Mouse (Mus musculus) cerebellum, postnatal 36 days (tissue): Measurements from ENCODE around the gene March1.

ENCODE experiments used
- DNase-seq, 2 experiments: peaks; one replicate each; pipeline ENCODE4 v3.0.0; 2021 to 2022; ENCODE audit warnings: mixed read lengths in 2 of 2

The March1 gene

DNA sequence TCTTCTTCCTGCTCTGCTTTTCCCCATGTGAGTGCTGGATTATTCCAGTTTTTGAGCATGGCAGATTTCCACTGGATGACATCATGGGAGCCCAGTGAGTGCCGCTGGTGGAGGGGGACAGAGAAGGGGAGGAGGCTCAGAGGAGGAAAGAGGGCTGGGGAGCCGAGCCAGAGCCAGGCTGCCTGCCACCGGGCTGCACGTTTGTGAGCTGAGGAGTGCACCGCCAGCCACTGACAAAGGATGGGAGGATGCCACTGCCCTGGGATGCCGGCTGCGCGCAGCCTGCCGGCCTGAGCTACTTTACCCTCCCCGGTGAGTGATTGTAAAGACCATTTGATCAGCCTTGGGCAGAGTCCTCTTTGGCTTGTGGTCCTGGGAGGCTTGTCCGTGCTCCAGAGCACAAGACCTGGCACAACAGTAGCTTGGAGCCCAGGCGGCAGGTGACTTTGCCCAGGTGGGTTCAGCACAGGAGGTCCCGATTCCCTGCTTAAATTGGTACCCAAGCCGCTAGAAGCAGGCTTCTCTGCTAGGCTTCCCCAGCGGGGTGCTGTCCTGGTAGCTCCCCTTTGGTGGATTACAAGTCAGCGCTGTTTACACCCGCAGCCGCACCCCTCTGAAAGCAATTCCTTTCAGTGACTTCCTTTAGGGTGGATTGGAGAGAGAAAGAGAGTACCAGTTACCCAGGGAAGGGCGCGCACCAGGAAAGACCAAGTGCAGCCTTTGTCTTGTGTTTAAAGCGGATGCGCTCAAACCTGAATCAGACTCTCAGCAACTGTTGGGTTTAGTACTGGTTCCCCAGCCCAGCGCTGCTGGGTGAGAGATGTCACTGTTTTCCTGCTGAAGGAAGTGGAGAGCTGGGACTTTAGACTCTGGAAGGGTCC is at the start of gene March1:
Gene March1, plus strand, starts transcription at position 30 of the 881 bp plus-strand sequence.
- peak; percentile 52 to 55 for DNase-seq

DNA sequence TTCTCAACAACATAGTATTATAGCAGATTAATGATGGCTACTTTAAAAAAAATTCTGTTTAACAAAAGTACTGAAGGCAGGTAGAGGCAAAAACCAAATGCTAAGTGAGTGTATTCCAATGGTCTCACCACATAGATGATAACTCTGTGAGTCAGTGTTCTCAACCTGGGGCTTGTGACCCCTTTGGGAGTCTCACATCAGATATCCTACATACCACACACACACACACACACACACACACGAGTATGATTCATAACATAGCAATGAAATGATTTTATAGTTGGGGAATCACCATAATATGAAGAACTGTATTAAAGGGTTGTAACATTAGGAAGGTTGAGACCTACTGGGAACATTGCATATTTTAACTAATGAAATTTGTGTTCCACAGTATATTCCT is 30.8 kb upstream of the March1 start:
- no peak for DNase-seq

DNA sequence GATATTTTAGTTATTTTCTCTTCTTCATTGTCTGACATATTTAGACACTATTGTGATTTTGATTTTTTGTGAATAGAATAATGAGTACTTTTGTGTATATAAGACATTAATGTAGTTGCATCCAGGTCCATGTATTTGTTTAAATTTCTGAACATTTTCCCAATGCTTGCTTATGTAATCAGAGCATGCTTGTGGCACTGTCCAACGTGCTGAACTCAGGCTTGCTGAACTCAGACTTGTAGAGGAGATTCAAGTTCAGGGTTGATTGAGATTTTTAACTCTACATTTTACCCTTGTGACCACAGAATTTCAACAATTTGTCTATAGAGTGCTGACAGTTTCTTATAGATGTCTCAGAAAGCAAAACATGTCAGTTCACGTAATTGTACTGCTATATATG is 14.5 kb upstream of the March1 start:
- no peak for DNase-seq

DNA sequence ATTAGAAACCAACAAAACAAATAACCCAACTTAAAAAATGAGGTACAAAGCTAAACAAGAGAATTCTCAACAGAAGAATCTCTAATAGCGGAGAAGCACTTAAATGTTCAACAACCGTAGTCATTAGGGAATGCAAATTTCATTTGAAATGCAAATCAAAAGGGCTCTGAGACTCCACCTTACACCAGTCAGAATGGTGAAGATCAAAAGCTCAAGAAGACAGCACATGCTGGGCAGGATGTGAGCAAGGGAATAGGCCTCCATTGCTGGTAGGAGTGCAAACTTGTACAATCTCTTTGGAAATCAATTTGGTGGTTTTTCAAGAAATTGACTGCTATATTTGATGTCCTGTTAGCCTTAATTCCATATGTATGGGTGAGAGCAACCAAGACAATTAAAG is 8.2 kb upstream of the March1 start:
- no peak for DNase-seq

DNA sequence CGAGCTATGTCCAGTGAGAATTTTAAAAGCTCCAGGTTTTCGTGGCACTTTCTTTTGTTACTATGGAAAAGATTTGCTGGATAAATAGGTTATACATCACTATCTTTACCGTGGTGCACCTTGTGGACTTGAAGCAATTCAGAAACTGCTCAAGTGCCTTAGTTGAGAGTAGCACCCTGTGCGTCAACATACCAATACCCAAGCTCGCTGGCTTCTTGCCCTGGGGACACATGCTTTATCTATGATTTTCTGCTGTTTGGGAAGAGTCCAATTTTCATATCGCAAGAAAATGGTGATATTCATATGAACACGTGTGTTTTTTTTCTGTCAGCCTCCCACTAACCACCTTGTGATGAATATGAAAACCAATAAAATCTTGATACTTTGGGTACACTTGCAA is 1.3 kb downstream of the March1 start:
- no peak for DNase-seq

DNA sequence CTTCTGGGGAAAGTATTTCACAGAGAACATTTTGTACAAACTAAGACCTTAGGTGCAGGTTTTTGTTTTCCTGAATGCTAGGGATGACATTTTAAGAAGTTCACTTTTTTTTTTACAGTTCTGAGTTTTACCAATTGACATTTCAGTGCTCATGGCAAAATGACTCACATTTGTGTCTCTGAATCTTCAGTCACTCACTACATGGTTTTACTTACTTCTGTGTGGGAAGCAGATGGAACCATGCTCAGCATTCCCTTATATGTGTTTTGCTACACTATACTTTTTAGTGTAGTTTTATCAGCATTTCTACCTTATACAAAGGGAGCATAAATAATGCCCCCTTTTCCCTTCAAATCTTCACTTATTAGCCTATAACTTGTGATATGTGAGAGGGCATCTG is 27.2 kb downstream of the March1 start:
- no peak for DNase-seq

DNA sequence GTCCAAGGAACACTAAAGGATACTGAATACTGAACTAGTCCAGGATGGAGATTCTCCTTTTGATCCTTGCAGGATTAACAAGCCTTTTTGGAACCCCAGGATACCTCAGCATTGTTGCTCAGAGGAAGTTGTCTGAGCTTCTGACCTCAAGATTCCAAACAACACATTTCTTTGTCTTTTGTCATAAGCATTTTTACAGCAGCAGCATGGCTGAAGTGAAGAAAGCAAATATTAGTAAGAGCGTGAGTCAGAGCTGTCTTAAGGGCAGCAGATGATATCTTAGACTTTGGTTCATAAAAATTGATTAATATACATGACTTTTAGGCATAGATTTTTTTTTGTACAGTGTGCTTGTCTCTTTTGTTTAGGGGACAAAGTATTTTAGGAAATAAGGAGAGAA is 27.8 kb downstream of the March1 start:
- no peak for DNase-seq

DNA sequence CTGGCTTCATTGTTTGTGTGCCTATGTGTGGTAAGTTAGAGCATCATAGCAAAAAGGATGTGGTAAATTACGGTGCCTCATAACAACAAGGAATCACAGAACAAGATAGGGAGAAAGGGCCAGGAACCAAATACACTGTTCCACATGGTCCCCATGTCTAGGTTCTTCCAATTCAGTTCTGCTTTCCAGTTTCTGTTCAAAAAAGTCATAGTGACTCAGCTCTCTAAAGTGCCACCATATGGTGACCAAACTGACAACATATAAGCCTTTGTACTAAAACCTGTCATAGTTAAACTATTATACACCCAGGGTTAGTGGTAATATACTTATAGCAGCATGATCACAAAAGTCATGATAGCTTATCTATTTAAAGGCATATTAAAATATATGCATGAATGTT is 28.2 kb downstream of the March1 start:
- DNase-seq: no peak

DNA sequence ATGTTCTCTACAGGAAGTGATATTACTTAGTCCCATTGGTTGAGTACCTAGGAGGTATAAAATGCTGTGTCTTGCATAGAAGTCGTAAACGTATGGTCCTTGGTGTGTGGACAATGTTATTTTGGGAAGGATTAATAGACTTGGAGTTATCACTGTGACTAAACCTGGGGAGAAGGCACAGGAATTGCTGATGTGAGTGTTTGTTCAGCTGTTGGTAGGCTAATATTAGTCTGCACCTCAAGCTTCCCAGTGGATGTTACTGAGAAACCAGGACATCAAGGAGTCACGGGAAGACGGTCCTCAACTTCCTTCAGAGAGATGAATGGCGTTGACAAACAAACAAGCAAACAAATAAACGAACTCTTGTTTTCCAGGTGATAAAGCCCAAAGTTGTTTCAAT is 38.2 kb downstream of the March1 start:
- no peak for DNase-seq

DNA sequence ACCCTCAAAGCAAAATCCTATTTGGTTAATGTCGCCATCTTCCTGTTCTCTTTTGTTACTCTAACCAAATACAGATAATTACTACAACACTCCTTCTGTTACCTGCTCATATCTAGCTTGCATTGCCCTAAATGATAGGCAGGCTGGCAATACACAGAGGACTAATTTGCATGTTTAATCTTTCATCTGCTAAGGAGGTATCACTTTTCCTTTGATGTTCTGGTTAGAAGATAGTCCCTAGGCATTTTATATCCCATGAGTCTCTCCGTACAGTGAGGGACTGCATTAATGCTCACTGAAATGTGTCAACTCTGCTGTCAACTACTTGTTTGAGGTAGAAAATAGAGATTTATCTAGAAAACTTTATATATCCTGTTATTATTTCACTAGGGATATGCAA is 44.2 kb downstream of the March1 start:
- no peak for DNase-seq

DNA sequence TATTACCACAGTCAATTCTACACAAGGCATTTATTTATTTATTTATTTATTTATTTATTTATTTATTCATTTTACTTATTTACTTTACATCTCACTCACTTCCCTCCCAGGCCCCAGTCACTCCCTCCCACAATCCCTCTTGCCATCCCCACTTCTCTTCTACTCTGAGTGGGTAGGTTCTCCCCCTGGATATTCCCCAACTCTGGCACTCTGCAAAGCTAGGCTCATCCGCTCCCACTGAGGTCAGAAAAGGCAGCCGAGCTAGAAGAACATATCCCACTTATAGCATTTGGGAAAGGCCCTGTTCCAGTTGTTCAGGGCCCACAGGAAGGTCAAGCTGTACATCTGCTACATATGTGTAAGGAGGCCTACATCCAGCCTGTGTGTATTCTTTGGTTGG is 48.1 kb downstream of the March1 start:
- no peak for DNase-seq

DNA sequence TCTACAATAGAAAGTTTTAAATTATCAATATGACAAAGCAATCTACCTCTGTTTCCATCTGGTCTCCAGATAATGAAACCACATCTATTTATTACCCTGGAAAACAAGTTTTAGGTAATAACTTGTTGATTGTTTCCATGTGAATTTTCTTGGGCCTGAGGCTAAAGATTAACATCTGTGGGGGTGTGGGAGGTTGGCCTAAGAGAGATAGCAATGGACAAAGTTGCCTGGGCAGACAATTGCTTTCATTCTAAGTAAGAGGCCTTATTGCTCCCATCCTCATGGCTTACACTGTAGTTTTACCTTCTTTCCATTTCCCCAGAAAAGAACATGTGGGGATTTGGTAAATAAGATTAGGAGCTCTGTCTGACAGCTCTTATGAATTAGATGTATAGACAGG is 125.4 kb downstream of the March1 start:
- DNase-seq: no peak

DNA sequence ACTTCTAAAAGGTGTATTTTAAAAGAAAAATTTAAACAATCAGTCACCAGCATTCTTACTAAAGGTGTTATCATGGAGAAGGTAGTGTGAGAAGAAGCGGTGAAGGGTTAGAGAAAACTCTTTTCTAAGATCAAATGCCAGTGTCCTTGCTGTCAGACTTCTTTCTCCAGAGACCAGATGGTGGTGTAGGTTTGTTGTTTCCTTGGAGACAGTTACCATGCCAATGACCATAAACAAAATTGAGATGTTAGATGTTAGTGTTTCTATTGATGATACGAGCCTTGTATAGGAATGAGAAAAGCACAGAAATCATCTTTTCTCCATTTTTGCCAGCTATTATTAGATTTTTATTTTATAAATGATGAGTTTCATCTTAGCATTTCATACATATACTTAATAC is 158.1 kb downstream of the March1 start:
- DNase-seq: no peak

DNA sequence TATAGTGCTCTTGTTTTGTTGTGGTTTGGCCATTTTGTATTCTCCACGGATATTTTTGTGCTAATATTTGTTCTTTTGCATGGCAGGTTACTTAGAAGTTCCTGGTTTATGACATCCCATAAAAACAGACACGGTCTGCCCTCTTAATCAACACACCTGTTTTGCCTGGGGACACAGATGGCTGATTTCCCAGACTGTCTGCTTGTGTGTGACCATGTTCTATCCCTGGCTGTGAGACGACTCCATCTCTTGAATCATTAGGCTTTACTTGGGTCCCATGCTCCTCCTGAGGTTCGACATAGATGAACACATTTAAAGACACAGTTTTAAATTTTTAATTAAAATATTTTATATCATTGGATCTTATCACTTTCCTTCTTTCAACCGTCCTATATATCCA is 163.5 kb downstream of the March1 start:
- DNase-seq: no peak

DNA sequence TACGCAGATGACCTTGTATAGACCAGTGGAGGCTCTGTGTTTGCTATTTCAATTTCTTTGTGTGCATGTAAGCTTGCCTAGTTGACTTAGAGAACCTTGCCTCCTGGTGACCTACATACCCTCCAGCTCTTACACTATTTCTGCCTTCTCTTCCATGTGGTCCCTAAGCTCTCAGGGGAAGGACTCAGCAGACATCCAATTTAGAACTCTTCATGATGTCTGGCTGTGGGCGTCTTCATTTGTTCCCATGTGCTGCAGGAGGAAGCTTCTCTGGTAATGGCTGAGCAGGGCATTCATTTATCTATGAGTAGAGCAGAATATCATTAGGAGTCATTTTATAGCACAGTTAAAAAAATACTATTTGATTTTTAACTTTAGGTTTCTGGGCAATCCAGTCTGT is 195.3 kb downstream of the March1 start:
- no peak for DNase-seq

DNA sequence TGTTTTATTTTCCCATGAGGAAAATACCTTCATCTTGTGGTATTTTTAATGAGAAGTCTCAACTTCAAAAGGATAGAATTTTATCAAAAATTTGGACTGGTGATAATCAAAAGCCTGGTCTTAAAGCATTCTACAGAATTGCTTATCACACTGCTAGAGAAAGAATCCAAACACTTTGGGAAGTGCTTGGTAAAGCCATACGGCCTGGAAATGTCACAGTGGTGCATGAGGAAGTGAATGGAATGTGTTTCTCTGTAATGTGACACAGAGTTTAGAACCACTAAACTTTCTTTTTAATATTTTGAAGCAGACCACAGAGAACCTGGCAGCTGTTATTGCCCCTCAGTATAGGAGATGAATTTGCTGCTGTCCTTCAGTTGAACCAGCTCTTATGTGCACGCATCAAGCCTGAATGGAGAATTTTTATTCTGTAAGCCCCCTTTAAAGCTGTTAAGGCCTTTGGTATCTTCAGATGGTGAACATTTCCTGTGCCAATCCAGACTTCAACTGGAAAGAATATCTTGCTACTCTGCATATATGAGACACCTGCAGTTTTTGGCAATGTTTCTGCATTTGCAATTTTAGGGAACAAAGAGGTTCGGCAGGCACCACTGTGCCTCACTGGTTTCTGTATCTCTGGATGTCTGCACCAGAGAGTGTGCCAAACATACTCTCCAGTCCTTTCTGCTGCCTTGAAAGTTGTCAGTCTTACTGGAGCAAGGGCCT is 304.8 kb downstream of the March1 start:
- DNase-seq: no peak

DNA sequence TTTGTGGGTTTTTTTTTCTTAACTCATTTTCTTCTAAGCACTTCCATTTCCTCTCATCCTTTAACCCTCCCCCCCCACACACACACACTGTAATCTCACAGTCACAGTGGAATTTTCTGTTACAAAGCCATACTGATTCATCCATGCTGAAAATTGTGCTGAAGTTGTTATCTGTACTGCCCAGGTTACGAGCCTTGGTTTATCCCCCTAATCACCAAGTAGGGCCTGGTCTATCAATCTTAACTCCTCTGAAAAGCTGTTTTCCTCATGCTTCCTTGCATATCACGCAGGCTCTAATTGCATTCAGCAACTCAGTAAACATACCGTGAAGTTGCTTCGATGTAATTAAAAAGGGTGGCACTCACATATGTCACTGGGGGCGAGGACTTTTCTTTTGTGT is 339.2 kb downstream of the March1 start:
- no peak for DNase-seq

DNA sequence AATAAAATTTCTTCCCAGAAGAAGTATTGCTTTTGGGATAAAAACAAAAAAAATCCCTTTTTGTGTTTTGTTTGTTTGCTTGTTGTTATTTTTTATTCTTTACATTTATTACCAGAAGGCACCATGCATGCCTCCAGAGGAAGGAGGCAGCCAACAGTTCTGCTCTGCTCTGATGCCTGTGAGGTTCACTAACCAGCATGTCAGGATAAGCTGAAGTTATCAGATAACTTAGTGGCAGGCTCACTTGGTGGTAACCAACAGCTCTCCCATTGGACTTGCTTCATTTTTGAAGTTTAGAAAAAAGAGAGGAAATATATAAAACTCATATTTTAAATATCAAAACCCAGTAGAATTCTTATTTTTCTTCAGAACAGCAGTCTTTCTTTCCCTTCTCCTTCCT is 339.8 kb downstream of the March1 start:
- DNase-seq: no peak

DNA sequence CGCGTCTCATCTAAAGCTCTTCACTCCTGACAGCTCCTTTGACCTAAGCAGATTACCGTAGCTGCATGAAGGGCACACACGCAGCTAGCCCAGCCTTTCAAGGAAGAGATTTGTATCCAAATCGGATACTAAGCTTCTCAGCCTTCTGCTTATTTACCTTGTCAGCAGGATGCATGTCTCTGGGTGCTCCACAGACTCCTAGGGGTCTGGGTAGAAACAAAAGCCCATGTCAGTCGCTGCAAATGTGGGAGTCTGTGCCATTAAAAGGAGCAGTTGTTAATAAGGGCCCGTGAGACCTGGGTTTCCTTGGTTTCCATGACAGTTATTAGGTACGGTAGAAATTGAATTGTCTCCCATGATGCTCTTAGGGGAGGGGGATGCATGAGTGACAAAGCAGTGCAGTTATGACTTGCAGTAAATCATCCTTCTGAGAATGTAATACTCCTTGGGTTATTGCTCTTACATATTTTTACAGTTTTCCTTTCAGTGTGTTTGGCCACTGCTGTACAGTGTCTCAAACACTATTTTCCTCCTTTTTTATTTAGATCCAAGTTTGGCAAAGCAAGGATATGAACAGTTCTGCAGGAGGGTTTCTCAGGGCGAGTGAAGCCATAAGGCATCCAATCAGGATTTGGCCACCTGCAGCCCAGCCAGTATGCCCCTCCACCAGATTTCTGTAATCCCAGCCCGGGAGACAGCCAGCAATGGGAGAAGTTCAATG is 349.0 kb downstream of the March1 start:
- no peak for DNase-seq

DNA sequence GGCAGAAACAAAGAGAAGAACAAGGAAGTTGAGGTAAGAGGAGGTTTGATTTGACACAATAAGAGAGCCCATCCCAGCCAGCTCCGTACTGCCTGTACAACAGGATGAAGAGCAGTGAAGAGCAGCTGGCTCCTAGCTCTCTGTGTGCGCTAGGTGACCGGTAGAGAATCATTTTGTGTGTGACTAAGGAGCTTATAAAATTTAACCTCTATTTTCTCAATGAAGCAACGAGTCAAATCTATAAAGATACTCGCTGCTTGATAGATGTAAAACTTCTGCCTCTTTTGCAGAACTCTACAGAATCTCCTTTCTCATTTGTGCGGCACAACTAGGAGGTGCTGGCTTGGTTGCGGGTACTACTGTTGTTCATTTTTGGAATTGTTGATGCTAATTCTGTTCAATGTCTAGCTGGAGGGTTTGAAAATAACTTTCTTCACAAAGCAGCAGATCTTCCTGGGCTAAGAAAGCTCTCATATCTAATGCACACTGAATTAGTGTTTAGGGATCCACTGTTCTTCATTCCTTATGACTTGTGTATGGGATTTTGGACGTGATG is 349.6 kb downstream of the March1 start:
- no peak for DNase-seq

DNA sequence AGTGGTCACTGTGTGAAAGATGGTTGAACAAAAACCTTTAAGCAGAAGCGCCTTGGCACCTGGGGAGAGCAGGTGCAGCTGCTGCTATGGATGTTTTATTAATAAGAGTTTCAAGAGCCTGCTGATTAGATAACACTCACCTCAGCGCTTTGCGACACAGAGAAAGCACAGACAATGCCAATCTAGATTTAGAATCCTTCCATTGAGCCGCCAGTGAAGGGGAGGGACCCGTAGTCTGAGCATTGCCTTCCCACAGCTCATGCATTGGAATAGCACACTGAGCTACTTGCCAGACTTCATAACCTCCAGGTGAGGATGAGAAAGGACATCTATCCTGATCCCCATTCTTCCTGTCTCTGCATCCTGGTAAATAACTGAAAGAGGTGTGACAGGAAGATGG is 359.2 kb downstream of the March1 start:
- no peak for DNase-seq

DNA sequence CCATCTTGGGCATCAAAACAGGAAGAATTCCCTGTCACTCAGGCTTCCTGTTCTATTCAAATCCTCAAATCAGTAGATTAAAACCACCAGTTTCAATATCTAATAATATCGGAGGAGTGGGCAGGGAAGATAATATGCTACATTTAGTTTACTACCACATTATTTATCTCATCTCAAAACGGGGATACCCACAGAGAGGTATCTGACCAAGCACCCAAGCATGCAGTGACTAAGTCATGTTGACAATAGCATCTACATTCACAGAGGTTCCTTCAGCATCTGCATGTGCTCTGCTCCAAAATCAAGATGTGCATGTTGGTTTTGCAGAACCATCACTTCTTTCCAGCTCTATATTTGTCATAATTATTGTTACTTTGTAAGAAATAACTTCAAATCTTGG is 364.3 kb downstream of the March1 start:
- no peak for DNase-seq

DNA sequence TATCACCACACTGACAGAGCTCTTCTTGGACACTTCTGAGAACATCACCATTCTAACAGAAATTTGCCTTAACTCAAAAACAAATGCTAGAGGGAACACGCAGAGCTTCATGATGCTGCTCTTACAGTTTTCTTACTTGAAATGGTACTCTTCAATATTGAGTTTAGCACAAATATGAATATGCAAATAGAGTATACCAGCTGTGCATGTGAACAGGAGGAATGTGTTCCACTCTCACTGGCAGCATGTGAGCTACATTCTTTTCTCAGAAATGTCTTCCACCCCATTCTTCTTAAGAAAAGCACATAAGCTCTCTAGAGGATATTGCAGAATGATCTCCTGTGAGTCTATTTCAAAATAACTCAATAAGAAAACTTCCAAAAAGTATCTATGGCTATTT is 370.0 kb downstream of the March1 start:
- DNase-seq: no peak
